Mouse (Mus musculus) monocyte, adult 2 months (primary cell): ENCODE results near the gene Stk4.

ENCODE experiments used
- DNase-seq, 2 experiments: peaks; one replicate each; pipeline ENCODE4 v3.0.0; 2022; ENCODE audit warnings: low spot score in 2 of 2, low read depth in 1 of 2

Gene Stk4

GRCm38 (mm10) chr2:164126533-164126955, 56.4 kb downstream of the Stk4 start:
- DNase-seq: no peak

- DNase-seq: no peak
Observed at GRCm38 (mm10) chr2:164127297-164127696, 57.2 kb downstream of the Stk4 start.

GRCm38 (mm10) chr2:164128576-164129411, 58.7 kb downstream of the Stk4 start:
- DNase-seq: no peak

- no peak for DNase-seq
Observed at GRCm38 (mm10) chr2:164131586-164131985, 61.5 kb downstream of the Stk4 start.

- no peak for DNase-seq
Observed at GRCm38 (mm10) chr2:164134563-164134962, 64.4 kb downstream of the Stk4 start.

- no peak for DNase-seq
Observed at GRCm38 (mm10) chr2:164135367-164135766, 65.2 kb downstream of the Stk4 start.

GRCm38 (mm10) chr2:164136393-164136792, 66.3 kb downstream of the Stk4 start:
- DNase-seq: no peak

- no peak for DNase-seq
Observed at GRCm38 (mm10) chr2:164137754-164138153, 67.6 kb downstream of the Stk4 start.

GRCm38 (mm10) chr2:164142021-164142420, 71.9 kb downstream of the Stk4 start:
- no peak for DNase-seq

GRCm38 (mm10) chr2:164144025-164144424, 73.9 kb downstream of the Stk4 start:
- DNase-seq: no peak

- DNase-seq: no peak
Observed at GRCm38 (mm10) chr2:164144541-164144940, 74.4 kb downstream of the Stk4 start.

- no peak for DNase-seq
Observed at GRCm38 (mm10) chr2:164146556-164146955, 76.4 kb downstream of the Stk4 start.

GRCm38 (mm10) chr2:164150086-164150760, 80.1 kb downstream of the Stk4 start:
- no peak for DNase-seq

- DNase-seq: no peak
Observed at GRCm38 (mm10) chr2:164152341-164152740, 82.2 kb downstream of the Stk4 start.

- DNase-seq: no peak
Observed at GRCm38 (mm10) chr2:164154007-164154406, 83.9 kb downstream of the Stk4 start.

GRCm38 (mm10) chr2:164156158-164156557, 86.0 kb downstream of the Stk4 start:
- DNase-seq: no peak

- DNase-seq: no peak
Observed at GRCm38 (mm10) chr2:164158838-164159237, 88.7 kb downstream of the Stk4 start.

- DNase-seq: no peak
Observed at GRCm38 (mm10) chr2:164161515-164162055, 91.5 kb downstream of the Stk4 start.

GRCm38 (mm10) chr2:164164941-164165340, 94.8 kb downstream of the Stk4 start:
- no peak for DNase-seq

- no peak for DNase-seq
Observed at GRCm38 (mm10) chr2:164167752-164168570, 97.8 kb downstream of the Stk4 start.

- DNase-seq: no peak
Observed at GRCm38 (mm10) chr2:164168571-164168946, 98.4 kb downstream of the Stk4 start.
